Mouse (Mus musculus) bone marrow, adult 2 months (tissue): ENCODE data around the gene Stard5.

Experiments used
- CTCF ChIP-seq: fragments of 200-500 bp; IDR thresholded peaks from 2 replicates; pipeline ENCODE4 v1.5.1; 2011; ENCODE audit warnings: low read length, control low read depth; ENCODE audit not compliant: control insufficient read depth, insufficient read depth
- POLR2A ChIP-seq: fragments of 200-500 bp; IDR thresholded peaks from 2 replicates; pipeline ENCODE4 v1.6.1; 2011; ENCODE audit warnings: low read depth, mild to moderate bottlenecking, control low read depth, low read length, borderline replicate concordance; ENCODE audit not compliant: control insufficient read depth

GRCm38 (mm10) chr7:83637781-83638583 lies 6.2 kb downstream of the Stard5 start:
- TF ChIP-seq POLR2A (no peak), CTCF (no peak)
